Mouse (Mus musculus) Patski (cell line): ENCODE results near the gene Clstn1. TPM values are rescaled to one million over a fixed set of nuclear protein-coding genes. Genes with fewer than 3 reads are reported as not detected.

ENCODE experiments used
- ATAC-seq: fragments of 100-300 bp; one replicate; pipeline ENCODE4 v1.8.0; 2021
- CTCF ChIA-PET: fragments of 350-600 bp; sonication (Branson Sonifier 250); formaldehyde crosslinking; loops from one replicate; lab custom pipeline; 2022; ENCODE audit warnings: inconsistent platforms; lab: Charles Lee
- POLR2A ChIA-PET: fragments of 350-600 bp; sonication (Branson Sonifier 250); formaldehyde crosslinking; loops from one replicate; lab custom pipeline; 2022; ENCODE audit warnings: antibody characterized with exemption, inconsistent platforms; lab: Charles Lee
- DNase-seq: peaks from one replicate; pipeline ENCODE4 v3.0.0-alpha.2; 2011; ENCODE audit warnings: low read depth, low spot score
- H3K27me3 ChIP-seq: fragments of 371-371 bp; one replicate; pipeline ENCODE4 v1.5.1; 2021
- CTCF ChIP-seq: fragments of 100-300 bp; IDR thresholded peaks from one replicate; pipeline ENCODE4 v1.5.1; 2021
- in situ Hi-C: fragments of 300-500 bp; cut with MboI; formaldehyde crosslinking; loops from 3 replicates; pipeline ENCODE4 v1.11.1; 2018; ENCODE audit warnings: low pct_unique_long_range_greater_than_20kb, mixed read lengths
- polyA plus RNA-seq: library from polyadenylated mRNA; unstranded; gene quantifications from one replicate; pipeline ENCODE4 v1.2.3, GENCODE M21; 2021

The Clstn1 gene
- polyA plus RNA-seq, 1 experiment from 2014 or later = 195 TPM

GRCm38 (mm10) chr4:149550866-149551265, 35.4 kb upstream of the Clstn1 start:
- DNase-seq = no peak
- H3K27me3 ChIP-seq = no peaks in the 10 kb centered on the region
- POLR2A ChIA-PET = no interaction called here
- ATAC-seq = no peak
- CTCF ChIA-PET = interaction anchor here (0.9 kb wide), 1 partner anchor 104 kb away, joined by 4 read pairs; no protein-coding TSS in a partner anchor
- in situ Hi-C loops = no loop called here
- no peak for TF ChIP-seq CTCF

- in situ Hi-C loops = no loop called here
- no peaks in the 10 kb centered on the region for H3K27me3 ChIP-seq
- ChIA-PET POLR2A (no interaction called here), CTCF (interaction anchor here (0.8 to 1.5 kb wide), 4 partner anchors 9 to 40 kb away, joined by 3 to 8 read pairs (median 3); no protein-coding TSS in a partner anchor)
- TF ChIP-seq CTCF = no peak
- ATAC-seq (no peak), DNase-seq (no peak)
Measured at GRCm38 (mm10) chr4:149551696-149552095, 34.6 kb upstream of the Clstn1 start.

- ChIA-PET CTCF (interaction anchor here (1.0 to 1.9 kb wide), 3 partner anchors 13 to 49 kb away, joined by 3 to 5 read pairs (median 3); no protein-coding TSS in a partner anchor), POLR2A (no interaction called here)
- in situ Hi-C loops = no loop called here
- H3K27me3 ChIP-seq = no peaks in the 10 kb centered on the region
- no peak for ATAC-seq
- DNase-seq = no peak
- no peak for TF ChIP-seq CTCF
Measured at GRCm38 (mm10) chr4:149553834-149554233, 32.4 kb upstream of the Clstn1 start.

DNA sequence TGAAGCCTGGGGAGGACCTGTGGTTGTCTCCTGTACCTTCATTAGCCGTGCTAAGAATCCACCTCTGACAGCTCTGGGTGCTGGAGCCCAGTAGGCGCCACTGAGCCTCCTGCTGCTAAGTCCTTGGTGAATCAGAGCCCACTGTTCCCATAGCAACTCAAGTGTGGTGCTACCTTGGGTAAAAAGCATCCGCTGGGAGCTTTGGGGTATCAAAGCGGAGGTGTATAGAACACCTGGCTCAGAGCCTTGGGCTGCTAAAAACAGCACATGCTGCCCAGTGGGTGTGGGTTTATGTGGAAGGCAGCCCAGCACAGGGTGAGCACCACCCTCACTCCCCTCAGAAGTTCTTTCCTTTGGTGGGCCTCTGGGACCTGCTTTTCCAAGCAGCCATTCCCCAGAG, 30.2 kb upstream of the Clstn1 start:
- ChIA-PET POLR2A (interaction anchor here (1.0 kb wide), 1 partner anchor 15 kb away, joined by 3 read pairs; no protein-coding TSS in a partner anchor), CTCF (interaction anchor here (1.4 kb wide), 2 partner anchors 10 to 32 kb away, joined by 3 to 4 read pairs; no protein-coding TSS in a partner anchor)
- H3K27me3 ChIP-seq = no peaks in the 10 kb centered on the region
- in situ Hi-C loops = no loop called here
- TF ChIP-seq CTCF = no peak
- ATAC-seq = no peak
- no peak for DNase-seq

DNA sequence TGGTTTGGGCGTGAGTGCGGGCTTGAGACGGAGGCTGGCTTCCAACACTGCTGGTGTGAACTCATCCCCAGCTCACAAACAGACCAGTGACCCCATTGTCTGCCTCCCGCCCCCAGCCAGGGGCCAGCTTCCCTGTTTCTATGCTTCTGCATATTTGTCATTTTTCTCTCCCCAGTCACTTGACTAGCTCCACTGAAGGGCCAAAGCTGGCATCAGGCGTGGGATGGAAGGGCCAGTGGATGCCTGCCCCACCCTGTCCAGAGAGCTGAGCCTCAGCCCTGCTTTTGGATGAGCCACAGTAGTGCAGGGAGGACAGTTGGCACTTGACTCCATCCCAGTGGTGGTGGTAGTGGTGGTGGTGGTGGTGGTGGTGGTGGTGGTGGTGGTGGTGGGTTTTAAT, 28.4 kb upstream of the Clstn1 start:
- no peak for TF ChIP-seq CTCF
- ChIA-PET CTCF (interaction anchor here (1.4 kb wide), 1 partner anchor 13 kb away, joined by 3 read pairs; no protein-coding TSS in a partner anchor), POLR2A (no interaction called here)
- no peak for ATAC-seq
- no peak for DNase-seq
- in situ Hi-C loops = no loop called here
- H3K27me3 ChIP-seq = no peaks in the 10 kb centered on the region

GRCm38 (mm10) chr4:149558389-149558788, 27.9 kb upstream of the Clstn1 start:
- CTCF ChIA-PET = interaction anchor here (1.4 kb wide), 1 partner anchor 13 kb away, joined by 3 read pairs; no protein-coding TSS in a partner anchor
- no peak for DNase-seq
- no peaks in the 10 kb centered on the region for H3K27me3 ChIP-seq
- POLR2A ChIA-PET = no interaction called here
- no peak for TF ChIP-seq CTCF
- no peak for ATAC-seq
- in situ Hi-C loops = no loop called here

GRCm38 (mm10) chr4:149561392-149561791, 24.9 kb upstream of the Clstn1 start:
- DNase-seq (no peak), ATAC-seq (no peak)
- H3K27me3 ChIP-seq = no peaks in the 10 kb centered on the region
- in situ Hi-C loops = no loop called here
- POLR2A ChIA-PET = no interaction called here
- CTCF ChIA-PET = interaction anchor here (1.6 kb wide), 1 partner anchor 10 kb away, joined by 4 read pairs; no protein-coding TSS in a partner anchor
- TF ChIP-seq CTCF = no peak

DNA sequence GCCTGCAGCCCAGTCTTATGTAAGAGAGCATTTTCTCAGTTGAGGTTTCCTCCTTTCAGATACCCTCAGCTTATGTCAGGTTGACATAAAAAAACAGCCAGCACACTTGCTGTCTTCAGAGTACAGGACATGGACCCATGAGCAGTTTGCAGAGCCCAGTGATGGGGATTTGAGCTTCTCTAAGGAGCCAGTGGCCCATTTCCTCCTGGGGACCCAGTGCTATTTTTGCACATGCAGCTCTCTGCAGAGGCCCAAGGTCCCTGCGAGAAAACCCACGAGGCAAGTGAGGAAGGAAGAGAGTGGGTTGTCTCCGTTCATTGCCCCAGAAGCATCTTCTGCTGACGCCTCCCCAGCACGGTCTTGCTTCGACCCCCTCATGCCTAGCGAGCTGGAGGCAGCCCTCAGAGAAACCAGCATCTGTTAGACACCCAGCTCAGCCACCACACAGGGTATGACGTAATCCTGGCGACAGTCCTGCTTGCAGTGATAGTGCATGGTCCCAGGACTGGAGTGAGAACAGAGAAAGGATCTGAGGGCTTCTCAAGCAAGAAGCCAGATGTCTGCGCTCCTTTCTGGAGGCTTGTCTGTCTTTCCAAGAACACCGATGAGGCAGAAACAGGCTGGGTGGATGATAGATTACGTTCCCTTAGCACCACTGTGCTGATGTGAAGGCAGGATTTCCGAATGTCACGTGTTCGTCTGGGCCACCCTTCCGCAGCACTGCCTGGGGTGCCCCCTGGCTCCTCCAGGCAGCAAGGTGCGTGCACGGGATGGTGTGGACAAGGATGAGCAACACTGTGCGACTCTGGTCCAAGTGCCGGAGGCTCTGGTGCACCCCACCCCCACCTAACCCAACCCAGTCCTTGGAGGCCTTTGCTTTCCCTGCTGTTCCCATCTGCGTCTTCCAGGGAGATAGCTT, 24.0 kb upstream of the Clstn1 start:
- ChIA-PET POLR2A (no interaction called here), CTCF (interaction anchor here (1.6 kb wide), 1 partner anchor 10 kb away, joined by 4 read pairs; no protein-coding TSS in a partner anchor)
- in situ Hi-C loops = no loop called here
- no peaks in the 10 kb centered on the region for H3K27me3 ChIP-seq
- ATAC-seq = no peak
- TF ChIP-seq CTCF = no peak
- DNase-seq = no peak

- no peak for TF ChIP-seq CTCF
- DNase-seq (no peak), ATAC-seq (no peak)
- H3K27me3 ChIP-seq = no peaks in the 10 kb centered on the region
- ChIA-PET POLR2A (no interaction called here), CTCF (no interaction called here)
- in situ Hi-C loops = no loop called here
Measured at GRCm38 (mm10) chr4:149562905-149563347, 23.3 kb upstream of the Clstn1 start.

DNA sequence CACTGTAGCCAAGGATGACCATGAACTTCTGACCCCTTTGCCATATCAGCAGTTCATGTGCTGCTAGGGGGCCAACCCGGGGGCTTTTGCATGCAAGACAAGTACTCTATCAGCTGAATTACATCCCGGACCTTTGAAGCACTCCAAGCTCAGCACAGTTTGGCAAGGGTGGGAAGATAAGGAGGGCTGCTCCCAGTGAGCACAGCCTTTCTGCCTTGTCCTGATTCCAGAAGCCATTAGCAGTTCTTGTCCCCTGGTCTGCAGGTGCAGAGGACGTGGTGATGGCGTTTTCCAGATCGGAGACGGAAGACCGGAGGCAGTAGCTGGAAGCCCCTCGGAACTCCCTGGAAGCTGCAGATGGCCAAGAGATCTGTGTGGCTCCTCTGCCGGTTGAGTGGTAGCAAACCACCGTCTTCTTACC, 22.3 kb upstream of the Clstn1 start:
- no peak for TF ChIP-seq CTCF
- DNase-seq (no peak), ATAC-seq (no peak)
- POLR2A ChIA-PET = no interaction called here
- CTCF ChIA-PET = interaction anchor here (0.7 to 1.3 kb wide), 2 partner anchors 9 to 15 kb away, joined by 4 read pairs; no protein-coding TSS in a partner anchor
- in situ Hi-C loops = no loop called here
- H3K27me3 ChIP-seq = no peaks in the 10 kb centered on the region
